In the genomic region with DNA sequence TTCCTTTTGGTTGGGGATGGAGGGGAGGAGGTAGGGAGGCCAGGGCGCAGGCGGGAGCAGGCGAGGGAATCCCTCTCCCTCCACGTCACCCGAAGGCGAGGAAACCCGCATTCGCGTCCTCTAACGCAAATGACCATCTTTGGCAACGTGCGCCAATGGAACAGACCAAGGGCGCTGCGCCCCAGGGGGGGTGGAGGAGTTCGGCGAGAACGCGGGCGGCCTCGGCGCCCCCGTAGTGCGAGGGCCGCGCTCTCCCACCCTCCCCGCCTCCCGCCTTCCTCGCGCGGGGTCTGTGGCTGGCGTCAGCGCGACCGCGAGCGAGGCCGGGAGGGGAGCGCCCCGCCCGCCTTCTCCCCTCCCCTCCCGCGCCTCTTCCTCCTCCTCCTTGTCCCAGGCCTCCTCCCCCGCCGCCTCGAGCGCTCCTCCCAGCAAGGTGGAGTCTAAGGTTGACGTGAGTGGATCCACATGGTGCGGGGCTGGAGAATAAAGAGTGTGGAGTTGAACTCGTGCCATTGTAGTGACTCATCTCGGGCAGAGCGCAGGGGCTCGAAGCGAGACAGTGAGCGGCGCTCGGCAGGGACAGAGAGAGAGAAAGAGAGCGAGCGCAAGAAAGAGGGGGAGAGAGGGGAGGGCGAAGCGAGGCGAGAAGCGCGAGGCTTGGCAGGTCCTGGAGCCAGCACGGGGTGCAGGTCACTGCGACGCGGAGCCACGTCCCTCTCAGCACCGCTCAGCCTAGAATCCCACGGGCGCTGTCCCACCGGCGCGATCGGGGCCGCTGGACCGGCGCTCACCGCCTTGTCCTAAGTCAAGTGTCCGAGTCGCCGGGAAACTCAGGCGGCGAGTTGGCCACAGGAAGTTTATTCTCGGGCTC, we compare ENCODE assay signal across 8 mouse cellular contexts. TPM values are rescaled to one million over a fixed set of nuclear protein-coding genes. Genes with fewer than 3 reads are reported as not detected.
DNase-seq lines count a peak whose midpoint lies in the region; ATAC-seq lines count a peak whose summit lies in the region.

A gene (plus strand): TSS at position 466 of the 871 bp plus-strand sequence.

- peak within 1 kb of the TSS; percentile 83 for H3K4me3 ChIP-seq in brown adipose tissue, adult 24 weeks (ENCODE audit: insufficient read depth, low read depth, low read length)
- H3K4me3 ChIP-seq in forebrain, embryonic 11.5 days (ENCODE audit: low read depth, low read length): peak within 1 kb of the TSS; percentile 55
- peak within 1 kb of the TSS; percentile 91 for H3K4me3 ChIP-seq in heart, embryonic 15.5 days
- H3K4me3 ChIP-seq in liver, embryonic 13.5 days (replicated peaks): peak within 1 kb of the TSS; percentile 62
- peak within 1 kb of the TSS; percentile 82 for H3K4me3 ChIP-seq in stomach, embryonic 15.5 days (replicated peaks)

- H3K4me2 ChIP-seq in forebrain, embryonic 11.5 days (ENCODE audit: low read depth, low read length, severe bottlenecking): peak within 1 kb of the TSS; percentile 99
- peak within 1 kb of the TSS; percentile 88 for H3K4me2 ChIP-seq in heart, embryonic 15.5 days
- peak within 1 kb of the TSS; percentile 71 for H3K4me2 ChIP-seq in liver, embryonic 13.5 days
- H3K4me2 ChIP-seq in stomach, embryonic 15.5 days: peak within 1 kb of the TSS; percentile 69

- peak; percentile 79 for ATAC-seq in forebrain, embryonic 11.5 days (replicated peaks; ENCODE audit: low FRiP score)
- peak; percentile 89 for ATAC-seq in heart, embryonic 15.5 days (replicated peaks; ENCODE audit: insufficient number of reproducible peaks, insufficient read depth, low FRiP score, low read depth)
- ATAC-seq in liver, embryonic 13.5 days (ENCODE audit: low read depth): peak; percentile 78
- peak; percentile 88 for ATAC-seq in stomach, embryonic 15.5 days (ENCODE audit: insufficient read depth, low FRiP score, low read depth)

- peak within 1 kb of the TSS; percentile 64 for H3K9ac ChIP-seq in forebrain, embryonic 11.5 days (ENCODE audit: low read length)
- H3K9ac ChIP-seq in heart, embryonic 15.5 days: peak within 1 kb of the TSS; percentile 93
- H3K9ac ChIP-seq in liver, embryonic 13.5 days: peak within 1 kb of the TSS; percentile 69
- peak within 1 kb of the TSS; percentile 97 for H3K9ac ChIP-seq in stomach, embryonic 15.5 days

- peak; percentile 92 for DNase-seq in CD8-positive naive resting alpha-beta T cell, adult 2 months (ENCODE audit: low read depth in 2 of 2, low spot score in 2 of 2)
- DNase-seq in forebrain, embryonic 11.5 days (ENCODE audit: low spot score): peak; percentile 92
- DNase-seq in kidney, postnatal 25 days: peak; percentile 94 to 98
- DNase-seq in liver, embryonic 13.5 days: peak; percentile 54
- DNase-seq in natural killer cell, adult 2 months (ENCODE audit: low spot score in 2 of 2): peak; percentile 93 to 94

- no peaks in the 10 kb centered on the region for H3K36me3 ChIP-seq in forebrain, embryonic 11.5 days (ENCODE audit: control insufficient read depth, insufficient read depth, low read length)
- H3K36me3 ChIP-seq in heart, embryonic 15.5 days: no peaks in the 10 kb centered on the region
- no peaks in the 10 kb centered on the region for H3K36me3 ChIP-seq in liver, embryonic 13.5 days
- no peaks in the 10 kb centered on the region; the same call in 1 of the 2 replicates for H3K36me3 ChIP-seq in stomach, embryonic 15.5 days

- peaks cover 4% of the 10 kb centered on the region; the same call in 1 of the 2 replicates for H3K4me1 ChIP-seq in brown adipose tissue, adult 24 weeks (ENCODE audit: control insufficient read depth, insufficient read depth, insufficient read length, low read length)
- peaks cover 2% of the 10 kb centered on the region; the same call in 1 of the 2 replicates for H3K4me1 ChIP-seq in forebrain, embryonic 11.5 days (replicated peaks; ENCODE audit: control insufficient read depth, insufficient read depth, low read length)
- H3K4me1 ChIP-seq in heart, embryonic 15.5 days (replicated peaks): peaks cover 38% of the 10 kb centered on the region
- H3K4me1 ChIP-seq in liver, embryonic 13.5 days (replicated peaks): peaks cover 26% of the 10 kb centered on the region
- peaks cover 34% of the 10 kb centered on the region for H3K4me1 ChIP-seq in stomach, embryonic 15.5 days

- H3K9me3 ChIP-seq in forebrain, embryonic 11.5 days (ENCODE audit: control insufficient read depth, low read length): no peaks in the 10 kb centered on the region
- no peaks in the 10 kb centered on the region for H3K9me3 ChIP-seq in heart, embryonic 15.5 days (replicated peaks)
- no peaks in the 10 kb centered on the region for H3K9me3 ChIP-seq in liver, embryonic 13.5 days (replicated peaks)
- no peaks in the 10 kb centered on the region for H3K9me3 ChIP-seq in stomach, embryonic 15.5 days

- H3K27me3 ChIP-seq in forebrain, embryonic 11.5 days (ENCODE audit: control insufficient read depth, insufficient read depth, low read length): peaks cover 52% of the 10 kb centered on the region
- no peaks in the 10 kb centered on the region for H3K27me3 ChIP-seq in heart, embryonic 15.5 days
- peaks cover 85% of the 10 kb centered on the region for H3K27me3 ChIP-seq in liver, embryonic 13.5 days
- no peaks in the 10 kb centered on the region for H3K27me3 ChIP-seq in stomach, embryonic 15.5 days (replicated peaks)

- under 1% methylated on average over 52 of the region's 85 CpGs for WGBS in forebrain, embryonic 11.5 days
- WGBS in heart, embryonic 15.5 days: under 1% methylated on average over 85 of the region's 85 CpGs
- WGBS in liver, embryonic 13.5 days (ENCODE audit: insufficient replicate concordance): under 1% methylated on average over 78 of the region's 85 CpGs
- WGBS in stomach, embryonic 15.5 days: under 1% methylated on average over 83 of the region's 85 CpGs

- H3K27ac ChIP-seq in brown adipose tissue, adult 24 weeks (replicated peaks; ENCODE audit: low read depth, low read length): peak within 1 kb of the TSS; percentile 99
- peak within 1 kb of the TSS; percentile 46 for H3K27ac ChIP-seq in forebrain, embryonic 11.5 days (ENCODE audit: low read depth, low read length)
- peak within 1 kb of the TSS; percentile 100 for H3K27ac ChIP-seq in heart, embryonic 15.5 days
- peak within 1 kb of the TSS; percentile 75 for H3K27ac ChIP-seq in liver, embryonic 13.5 days
- H3K27ac ChIP-seq in stomach, embryonic 15.5 days: peak within 1 kb of the TSS; percentile 100

RNA-seq across cellular contexts. Expression of the gene that starts here (rescaled TPM):
- 18.5 and 20.0 TPM in 2 replicates for polyA plus RNA-seq in brown adipose tissue, adult 24 weeks (2012; ENCODE audit: insufficient read depth, insufficient read length, missing spikeins)
- 0.68 and 1.1 TPM in 2 replicates for polyA plus RNA-seq in forebrain, embryonic 11.5 days (2014; fragmentation: Nextera tagmentation; extraction: Ambion mirVana)
- 2.5 and 3.1 TPM in 2 replicates for polyA plus RNA-seq in heart, embryonic 15.5 days (2015; fragmentation: Nextera tagmentation; extraction: Ambion mirVana)
- polyA plus RNA-seq in liver, embryonic 13.5 days (2015; fragmentation: Nextera tagmentation; extraction: Ambion mirVana): 0.35 and 0.42 TPM in 2 replicates
- 11.4 and 11.5 TPM in 2 replicates for polyA plus RNA-seq in stomach, embryonic 15.5 days (2015; fragmentation: Nextera tagmentation; extraction: Ambion mirVana)

Comparison
In these comparisons a context has a peak if more than half of its experiments do, and no peak if none do; other contexts are left out.
1. Peak in every context shown above with its lines: DNase-seq, ATAC-seq, H3K4me3 ChIP-seq and H3K27ac ChIP-seq.
2. Peak in DNase-seq, ATAC-seq, H3K4me3 ChIP-seq, H3K27ac ChIP-seq, H3K9ac ChIP-seq and H3K4me2 ChIP-seq in liver, embryonic 13.5 days; RNA of the gene not detected or under 1 TPM.
3. H3K27ac ChIP-seq: peak in every context shown above with its lines; median percentile 100 in heart, embryonic 15.5 days; 100 in stomach, embryonic 15.5 days; 99 in brown adipose tissue, adult 24 weeks; 75 in liver, embryonic 13.5 days; 46 in forebrain, embryonic 11.5 days.